Mouse (Mus musculus): ENCODE data around the gene Fut8.

Gene Fut8

DNA sequence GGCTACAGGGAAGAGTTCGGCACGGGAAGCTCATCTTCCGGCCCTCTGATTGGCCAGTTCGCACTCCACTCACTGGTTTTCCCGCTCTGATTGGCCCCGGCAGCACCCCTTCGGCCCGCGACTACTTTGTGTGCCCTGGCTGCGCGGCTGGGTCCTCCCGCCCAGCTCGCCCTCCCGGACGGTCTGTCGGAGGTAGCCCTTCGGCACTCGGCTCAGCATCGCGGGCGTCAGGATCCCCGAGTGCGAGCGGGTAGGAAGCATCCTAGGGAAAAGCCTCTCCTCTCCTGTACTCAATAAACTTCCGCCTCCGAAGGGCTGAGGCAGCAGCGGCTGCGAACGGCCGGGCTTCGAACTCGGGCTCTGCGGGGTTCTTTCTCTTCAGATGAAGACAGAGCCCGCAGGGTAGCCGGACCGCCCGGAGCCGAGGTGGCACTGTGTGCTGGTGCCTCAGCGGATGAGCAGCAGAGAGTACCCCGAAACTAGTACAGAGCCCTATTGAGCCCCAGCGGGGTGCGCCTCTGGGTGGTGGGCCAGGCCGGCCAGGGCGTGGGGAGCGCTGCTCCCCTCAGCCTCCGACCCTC lies at the start of gene Fut8:
Gene Fut8, plus strand, starts transcription at position 176 of the 581 bp plus-strand sequence.
- peak; percentile 90 for DNase-seq

DNA sequence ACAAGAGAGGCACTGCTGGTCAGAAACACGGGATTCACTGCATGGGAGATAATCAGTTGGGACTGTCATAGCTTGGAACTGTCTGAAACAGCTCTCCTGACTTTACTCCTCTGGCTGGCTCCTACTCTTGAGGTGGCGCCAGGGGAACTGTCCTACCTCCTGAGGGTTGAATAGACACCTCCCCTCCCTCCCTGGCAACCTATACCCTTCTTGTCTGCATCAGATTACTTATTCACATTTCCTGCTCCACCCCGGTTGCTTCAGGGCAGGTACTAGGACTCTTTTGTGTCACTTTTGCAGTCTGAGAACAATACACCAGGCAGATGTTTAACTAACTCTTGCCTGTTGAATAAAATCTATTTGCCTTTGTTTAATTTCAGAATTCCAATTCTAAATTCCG lies 48.8 kb upstream of the Fut8 start:
- DNase-seq: no peak

DNA sequence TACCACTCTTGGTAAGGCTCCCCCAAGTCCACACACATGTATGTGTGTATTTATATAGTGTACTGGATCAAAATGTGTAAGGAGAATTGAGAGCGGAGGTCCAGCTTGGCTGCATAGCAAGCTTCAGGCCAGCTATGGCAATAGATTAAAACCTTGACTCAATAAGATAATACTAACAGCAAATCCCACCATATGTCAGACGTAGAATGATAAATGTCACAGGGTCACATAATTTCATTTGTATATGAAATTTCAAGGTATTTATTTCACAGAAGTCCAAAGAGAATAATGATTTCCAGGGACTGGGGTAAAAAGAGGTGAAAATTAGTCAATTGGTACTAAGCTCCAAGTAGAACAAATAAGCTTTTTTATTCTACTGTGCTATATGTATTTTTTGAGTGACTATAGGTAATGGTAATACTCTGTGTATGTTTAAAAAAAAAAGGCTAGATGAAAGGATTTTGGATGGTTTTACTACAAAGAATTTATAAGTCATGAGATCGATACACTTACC lies 47.9 kb upstream of the Fut8 start:
- DNase-seq: no peak

DNA sequence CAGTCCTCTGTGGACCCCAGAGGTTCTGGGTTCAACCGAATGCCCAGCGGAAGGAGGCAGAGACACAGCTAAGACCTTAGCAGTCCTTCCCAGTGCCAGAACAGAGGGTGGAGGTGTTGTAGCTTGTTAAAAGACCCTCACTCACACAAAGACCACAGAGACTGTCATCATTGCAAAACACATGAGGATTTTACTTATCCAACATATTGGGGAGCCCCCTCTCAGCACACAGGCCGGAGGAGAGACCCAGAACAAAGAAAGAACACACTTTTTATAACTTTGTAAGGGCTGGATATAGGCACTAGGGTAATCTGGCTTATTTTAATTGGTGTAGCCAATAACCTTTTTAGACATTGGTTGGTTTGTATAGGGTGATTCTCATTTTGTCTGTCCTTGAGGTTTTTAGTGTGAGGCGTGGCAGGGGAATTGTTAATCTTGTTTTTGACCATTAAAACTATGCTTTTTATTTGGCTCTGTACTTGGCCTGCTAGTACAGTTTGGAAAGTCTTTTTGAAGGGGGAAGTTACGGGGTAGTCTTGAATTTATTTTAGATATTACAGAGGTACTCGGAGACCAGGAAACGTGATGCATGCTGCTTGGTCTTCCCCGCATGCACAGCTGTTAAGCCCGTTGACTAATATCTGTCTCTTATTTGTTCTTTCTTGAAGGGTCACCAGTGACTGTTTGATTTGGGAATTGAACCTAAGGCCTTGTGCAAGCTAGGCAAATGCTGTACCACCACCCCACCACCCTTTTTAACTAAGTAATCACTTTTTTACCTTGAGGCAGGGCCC lies 46.2 kb upstream of the Fut8 start:
- DNase-seq: no peak

DNA sequence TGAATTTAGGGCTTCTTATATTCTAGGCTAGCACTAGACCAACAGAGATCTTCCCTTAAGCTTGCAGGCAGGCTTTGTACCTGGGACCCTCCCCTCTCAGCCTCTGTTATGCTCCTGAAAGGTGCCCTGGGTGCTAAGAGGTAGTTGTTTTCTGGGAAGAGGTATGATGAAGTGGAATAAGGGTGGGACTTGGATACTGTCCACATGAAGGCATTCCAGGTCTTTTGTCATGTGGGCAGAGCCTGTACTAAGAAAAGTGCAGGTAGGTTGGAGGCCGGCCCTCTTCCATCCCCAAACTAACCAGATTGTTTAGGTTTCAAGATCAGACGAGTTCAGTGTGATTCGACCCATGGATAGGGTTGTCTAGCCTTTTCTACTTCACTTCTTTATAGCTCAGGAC lies 45.2 kb upstream of the Fut8 start:
- no peak for DNase-seq

DNA sequence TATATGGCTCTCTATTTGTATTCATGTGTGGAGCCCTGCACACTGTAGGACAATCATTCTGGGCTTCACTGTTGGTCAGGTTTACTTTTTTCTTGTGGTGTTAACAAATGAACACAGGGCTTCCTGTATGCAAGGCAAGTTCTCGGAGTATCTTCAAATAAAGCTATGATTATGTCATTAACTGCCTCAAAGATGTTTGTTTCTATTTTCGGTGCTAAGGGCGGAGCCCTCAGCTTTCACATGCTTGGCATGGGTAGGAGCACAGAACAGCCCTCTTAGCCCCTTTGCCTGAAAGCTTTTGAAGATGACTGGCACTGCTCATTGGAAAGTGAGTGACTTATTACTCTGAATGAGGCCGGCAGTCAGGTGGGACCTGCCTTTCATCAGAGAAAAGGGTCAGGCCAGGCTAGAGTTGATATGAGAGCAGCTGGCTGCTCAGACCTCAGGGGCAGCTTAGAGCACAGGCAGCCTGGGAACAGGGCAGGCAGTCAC lies 44.7 kb upstream of the Fut8 start:
- DNase-seq: no peak

DNA sequence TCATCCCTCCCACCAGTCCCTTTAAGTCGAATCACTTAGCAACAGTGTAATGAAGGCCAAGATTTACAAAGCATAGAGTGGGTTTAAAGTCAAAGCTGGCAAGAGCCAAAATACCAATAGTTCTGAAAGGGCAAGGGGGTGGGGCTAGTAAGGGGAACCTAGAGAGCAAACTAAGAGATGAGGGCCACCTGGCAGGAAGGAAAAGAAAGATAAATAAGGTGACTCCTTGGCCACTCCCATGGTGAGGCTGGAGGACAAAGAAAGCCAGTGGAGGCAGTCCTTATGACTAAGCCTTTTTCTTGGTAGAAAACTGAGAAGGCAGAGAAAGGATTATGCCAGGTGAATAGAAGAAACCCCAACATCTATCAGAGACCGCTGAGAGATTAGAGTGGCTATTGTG lies 42.9 kb upstream of the Fut8 start:
- no peak for DNase-seq

DNA sequence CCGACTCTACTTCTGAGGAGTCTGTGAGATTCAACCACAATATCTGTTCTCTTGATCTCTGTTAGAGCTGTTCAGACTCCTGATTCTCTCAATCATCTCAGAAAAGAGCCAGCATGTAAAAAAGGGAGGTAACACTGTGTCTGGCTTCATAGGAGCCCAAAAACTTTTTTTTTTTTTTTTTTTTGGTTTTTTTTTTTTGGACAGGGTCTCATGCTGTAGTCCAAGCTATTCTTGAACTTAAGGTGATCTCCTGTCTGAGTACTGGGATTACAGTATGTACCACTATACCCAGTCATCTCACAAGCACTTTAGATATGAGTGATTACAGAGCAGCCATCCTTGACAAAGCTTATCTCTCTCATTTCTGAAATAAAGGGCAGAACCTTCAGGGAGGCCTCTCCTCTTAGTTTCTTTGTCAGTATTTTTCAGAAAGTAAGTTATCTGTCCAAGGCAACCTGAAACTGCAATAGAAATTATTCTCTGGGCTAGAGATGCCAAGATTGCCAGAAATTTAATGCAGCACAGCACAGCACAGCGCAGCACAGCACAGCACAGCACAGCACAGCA lies 41.3 kb upstream of the Fut8 start:
- no peak for DNase-seq

DNA sequence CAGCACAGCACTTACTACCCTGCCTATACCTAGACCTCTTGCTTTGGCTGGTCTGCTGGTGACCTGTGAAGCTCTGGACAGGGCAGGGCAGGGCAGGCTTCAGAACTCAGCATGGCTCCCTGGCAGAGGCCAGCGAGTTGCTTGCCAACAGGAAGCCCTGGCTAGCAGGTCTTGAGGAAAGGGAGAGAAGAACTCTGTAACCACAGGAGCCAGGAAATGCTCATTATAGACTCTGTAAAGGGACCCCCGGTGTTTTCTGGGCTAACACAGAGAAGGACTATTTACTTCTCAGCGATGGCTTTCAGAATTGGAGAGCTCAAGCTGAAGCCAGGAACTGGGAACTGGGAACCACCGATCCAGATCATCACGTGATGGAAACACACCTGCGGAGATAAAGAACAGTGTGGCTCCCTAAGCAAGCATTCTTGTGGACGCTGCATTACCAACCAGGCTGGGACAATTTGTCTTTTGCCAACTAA lies 40.8 kb upstream of the Fut8 start:
- DNase-seq: peak; percentile 56

DNA sequence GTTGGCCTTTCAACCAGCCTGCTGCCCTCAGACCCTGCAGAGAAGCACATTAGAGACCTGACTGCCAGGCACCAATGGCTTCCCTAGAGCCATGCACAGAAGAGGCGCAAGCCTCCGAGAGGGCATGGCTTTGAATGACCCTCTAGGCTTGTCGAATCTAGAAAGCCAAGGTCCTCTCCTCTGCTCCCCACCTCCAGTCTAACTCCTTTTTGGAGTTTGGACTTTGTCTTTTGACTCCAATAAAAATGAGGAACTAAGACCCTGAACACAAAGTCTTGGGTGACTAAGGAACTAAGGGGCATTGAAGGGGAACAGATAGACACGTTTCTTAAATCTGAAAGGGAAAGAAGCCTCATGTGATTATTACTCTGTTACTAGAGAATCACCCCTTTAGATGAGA lies 39.7 kb upstream of the Fut8 start:
- DNase-seq: peak; percentile 19

DNA sequence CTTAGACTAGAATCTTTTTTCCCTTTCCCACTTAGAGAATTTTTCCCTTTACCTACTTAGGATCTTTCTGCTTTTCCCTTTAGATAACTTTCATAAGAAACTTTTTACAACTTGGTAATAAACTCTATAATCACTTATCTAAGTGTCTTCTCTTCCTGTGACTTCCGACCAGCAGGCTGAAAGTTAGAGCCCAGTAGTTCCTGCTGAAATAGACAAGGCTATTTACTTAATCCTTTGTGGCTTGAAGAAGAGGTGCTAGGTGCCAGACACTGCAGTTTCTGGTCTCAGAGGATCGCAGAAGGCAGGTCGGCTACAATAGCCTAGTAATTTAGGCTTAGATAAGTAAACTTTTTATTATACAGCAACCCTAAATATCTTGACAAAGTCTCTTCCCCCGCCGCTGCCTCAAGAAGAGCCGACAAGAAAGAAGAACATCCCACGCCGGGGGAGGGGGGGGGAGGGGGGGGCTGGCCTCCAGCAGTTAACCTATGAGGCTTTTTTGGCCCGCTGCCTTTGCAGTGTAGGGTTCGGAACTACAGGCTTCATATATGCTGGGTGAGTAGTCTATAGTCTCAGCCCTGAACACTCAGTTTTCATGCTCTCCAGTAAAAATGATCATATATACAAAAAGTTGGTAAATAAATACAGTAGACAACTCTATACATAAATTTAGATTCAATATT lies 36.3 kb upstream of the Fut8 start:
- DNase-seq: no peak

DNA sequence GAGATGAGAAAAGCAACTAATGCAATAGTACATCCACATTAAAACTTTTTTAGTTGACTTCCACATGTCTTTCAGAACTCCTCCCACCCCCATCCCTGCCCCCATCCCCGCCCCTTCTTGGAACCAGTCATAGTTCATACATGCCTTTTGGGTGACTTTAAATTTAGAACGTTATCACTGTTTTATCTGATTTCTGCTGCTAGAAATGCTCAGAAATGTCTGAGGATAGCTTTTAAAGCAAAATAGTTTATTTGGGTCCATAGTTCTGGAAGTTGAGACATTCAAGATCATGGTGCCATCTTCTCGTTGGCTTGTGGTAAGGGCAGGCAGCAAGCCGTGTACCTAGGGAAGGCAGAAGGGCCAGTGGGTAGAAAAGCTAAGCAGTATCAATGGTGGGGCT lies 34.8 kb upstream of the Fut8 start:
- DNase-seq: no peak

DNA sequence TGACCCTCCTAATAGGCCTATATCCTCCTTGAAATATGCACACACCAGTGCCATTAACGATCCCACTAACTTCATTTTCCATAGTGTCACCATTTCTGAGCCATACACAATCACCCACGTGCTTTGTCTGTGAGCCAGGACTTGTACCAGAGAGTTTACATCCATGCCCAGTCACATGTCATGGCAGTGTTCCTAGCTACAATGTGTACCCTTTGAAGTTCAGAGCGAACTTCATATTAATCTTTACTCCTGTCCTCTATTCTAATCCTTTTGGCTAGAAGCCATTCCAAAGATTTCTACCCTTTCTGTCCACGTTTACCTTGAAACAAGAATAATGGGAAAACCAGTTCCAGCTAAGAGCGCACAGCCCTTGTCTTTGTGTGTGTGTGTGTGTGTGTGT lies 31.1 kb upstream of the Fut8 start:
- DNase-seq: no peak

DNA sequence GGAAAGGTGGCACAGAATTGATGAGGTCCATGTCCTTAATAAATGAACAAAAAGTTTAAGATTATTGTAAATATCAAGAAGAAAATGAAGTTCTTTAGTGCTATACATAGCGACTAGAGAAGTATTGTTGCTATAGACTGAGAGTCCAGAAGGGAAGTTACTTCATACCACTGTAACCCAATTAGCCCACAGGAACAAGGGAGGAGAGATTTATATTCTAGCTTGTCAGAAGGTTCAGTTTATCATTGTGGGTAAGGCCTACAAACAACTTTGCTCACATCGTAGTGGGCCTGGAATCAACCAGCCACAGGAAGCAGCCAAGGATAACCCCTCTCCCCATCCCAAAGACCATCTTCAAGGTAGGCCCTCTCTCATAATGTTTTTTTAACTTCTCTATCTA lies 29.9 kb upstream of the Fut8 start:
- DNase-seq: no peak

DNA sequence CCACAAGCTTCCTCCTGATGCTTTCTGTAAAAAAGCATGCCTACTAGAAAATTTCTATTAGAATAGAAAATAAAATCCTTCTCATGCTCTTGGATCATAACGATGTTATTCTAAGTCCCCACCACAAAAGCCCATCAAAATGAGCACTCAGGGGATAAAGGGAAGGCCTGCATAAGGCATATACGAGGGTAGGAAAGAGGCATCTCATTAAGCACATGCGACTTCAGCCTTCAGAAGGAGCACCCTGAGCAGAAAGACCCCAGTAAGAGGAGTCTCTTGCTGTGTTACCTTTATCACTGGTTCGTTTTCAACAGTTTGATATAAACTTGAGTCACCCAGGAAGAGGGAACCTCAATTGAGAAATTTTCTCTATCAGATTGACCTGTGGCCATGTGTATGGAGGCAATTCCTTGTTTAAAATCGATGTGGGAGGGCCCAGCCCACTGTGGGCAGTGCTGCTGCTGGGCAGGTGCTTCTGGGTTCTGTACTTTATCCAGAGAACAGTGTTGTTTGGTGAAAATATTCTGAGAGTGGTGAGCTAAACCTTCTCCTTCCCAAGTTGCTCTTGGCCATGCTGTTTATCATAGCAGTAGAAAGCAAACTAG lies 29.2 kb upstream of the Fut8 start:
- no peak for DNase-seq

DNA sequence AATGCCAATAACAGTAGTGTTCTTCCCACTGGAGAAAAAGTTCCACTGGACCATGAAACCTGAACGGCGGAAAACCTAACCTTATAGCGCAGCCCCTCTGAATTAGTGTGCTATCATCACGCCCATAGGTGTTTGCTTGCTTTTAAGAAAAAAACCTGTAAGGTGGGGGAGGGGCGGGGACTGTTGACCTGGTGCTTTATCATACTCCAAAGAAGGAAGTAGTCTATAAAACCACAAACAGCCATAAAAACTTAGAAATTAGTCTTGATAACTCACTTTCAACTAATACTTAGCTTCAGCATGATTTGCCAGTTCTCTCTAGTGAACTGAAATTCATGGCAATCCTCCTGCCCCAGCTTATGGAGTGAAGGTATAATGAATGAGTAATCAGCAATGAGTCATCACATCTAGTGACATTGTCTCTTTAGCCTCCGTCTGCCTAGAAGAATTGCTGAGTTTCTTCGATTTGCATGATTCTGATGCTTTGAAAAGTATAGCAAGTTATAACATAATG lies 26.2 kb upstream of the Fut8 start:
- no peak for DNase-seq

DNA sequence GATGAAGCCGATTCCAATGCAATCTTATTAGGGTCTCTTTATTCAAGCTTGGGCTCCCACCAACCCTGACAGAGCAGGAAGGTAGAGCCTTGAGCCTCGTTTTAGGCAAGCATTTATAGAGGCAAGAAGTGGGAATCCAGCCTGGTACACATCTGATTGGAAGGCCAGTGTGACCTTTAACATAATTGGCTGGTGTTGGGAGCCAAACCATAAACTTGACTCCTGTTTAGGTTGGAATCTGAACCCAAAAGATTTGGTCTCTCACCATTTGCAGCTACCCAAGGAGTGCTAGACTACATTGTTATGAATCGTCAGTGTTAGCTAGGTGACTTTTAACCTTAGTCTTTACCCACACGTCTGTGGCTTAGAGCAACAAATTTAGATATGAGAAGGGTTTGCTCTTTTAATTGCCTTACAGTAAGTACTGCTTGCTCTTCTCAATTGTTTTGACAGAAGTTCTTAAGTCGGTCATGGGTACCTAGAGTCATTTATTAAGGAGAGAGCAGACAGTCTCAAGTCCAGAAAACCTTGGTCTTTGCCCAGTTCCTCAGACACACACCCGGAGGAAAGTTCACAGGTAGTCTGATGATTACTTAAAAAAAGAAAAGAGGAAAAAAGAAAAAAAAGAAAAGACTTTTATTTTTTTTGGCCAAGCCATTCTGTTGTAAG lies 23.9 kb upstream of the Fut8 start:
- DNase-seq: no peak

DNA sequence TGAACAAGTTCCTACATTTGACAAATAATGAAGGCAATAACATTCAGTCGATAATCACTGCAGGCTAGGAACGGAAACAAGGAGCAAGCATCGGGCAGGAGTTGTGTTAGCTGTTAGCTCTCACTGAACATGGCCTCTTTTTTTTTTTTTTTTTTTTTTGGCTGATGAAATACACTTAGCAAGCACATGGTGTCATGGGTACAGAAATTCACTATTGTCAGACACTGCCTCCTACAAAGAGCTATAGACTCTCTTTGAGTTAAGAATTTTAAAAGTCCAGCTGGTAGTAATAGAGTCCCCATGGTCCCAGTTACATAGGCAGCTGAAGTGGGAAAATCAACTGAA lies 23.4 kb upstream of the Fut8 start:
- DNase-seq: no peak

DNA sequence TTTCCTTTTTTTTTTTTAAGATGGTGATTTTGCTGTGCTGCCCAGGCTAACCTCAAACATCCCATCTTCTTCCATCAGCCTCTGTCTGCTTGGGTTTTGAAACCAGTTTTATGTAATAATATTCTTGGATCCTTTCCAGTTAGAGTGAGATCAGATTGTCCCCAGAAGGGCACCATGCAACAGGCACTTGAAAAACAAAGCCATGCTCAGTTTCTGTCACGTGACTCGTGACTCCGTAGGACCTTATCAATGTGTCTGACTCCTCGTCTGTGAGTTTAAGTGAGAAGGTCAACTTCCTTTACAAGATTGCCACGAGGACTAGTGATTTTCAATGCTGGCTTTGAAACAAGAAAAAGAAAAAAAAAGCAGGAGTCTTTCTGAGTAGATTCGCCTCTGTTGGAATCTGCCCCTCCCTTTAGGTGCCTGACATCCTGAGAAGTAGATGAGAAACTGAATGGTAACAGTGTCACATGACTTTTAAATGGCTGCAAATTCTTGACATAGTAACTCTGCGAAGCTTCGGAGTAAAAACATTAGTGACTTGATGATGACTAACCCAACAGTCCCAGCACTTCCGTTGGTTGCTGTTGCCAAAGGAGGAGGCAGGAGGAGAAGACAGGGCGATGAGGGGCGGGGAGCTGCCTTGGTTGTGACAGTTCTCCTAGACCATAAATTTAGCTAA lies 21.3 kb upstream of the Fut8 start:
- DNase-seq: no peak

DNA sequence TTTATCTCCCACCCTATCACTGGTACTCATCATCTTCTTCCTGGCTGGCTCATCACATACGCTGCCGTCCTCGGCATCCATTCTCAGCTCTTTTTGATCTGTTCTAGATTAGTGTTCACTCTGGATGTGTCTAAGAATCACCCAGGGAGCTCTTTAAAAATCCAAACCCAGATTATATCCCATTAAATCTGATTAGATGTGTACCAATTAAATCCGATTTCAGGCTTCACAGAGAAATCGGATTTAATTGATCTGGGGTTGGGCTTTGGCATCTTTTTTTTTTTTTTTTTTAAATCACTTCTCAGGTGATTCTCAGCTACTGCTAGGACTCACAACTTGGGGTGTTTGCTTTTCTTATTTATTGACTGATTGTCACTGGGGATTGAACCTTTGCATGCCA lies 17.3 kb upstream of the Fut8 start:
- DNase-seq: no peak

DNA sequence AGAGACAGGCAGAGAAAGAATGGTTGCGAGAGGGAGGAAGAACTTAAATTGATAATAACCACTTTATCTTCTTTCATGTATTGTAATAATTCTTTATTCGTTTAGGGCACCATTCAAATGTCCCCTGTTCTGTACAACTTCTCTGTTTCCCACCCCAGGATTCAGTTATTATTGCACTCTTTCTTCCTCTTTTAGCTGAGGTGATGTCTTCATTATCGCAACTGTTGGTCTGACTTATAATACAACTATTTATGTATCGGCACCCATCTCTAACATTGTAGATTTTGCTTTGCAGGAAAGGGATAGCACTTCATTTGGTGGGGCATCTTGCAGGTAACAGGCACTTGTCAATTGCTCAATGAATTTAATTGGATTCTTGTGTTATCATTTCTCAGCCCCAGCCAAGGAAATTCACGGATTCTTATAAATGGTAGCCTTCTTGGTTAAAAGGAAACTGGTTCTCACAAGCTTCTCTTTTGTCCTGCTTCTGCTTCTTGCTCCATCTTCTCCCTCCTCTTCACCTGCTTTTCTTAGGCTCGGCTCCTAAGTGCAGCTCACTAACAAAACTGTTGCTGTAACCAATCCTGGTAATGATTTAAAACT lies 15.6 kb upstream of the Fut8 start:
- no peak for DNase-seq
